Mouse (Mus musculus) cerebral cortex, adult 2 months (tissue): ENCODE data around the gene Klf1.

ENCODE experiments used
- WGBS: fragments of 180-500 bp; shearing (Covaris S2); methylation state at CpG from one replicate; pipeline ENCODE4 v1.1.7; 2018; 5-methylcytosine and 5-hydroxymethylcytosine counted together

Klf1 gene

GRCm38 (mm10) chr8:84907493-84907892 is 5.8 kb downstream of the Klf1 start:
- WGBS: 83% methylated on average over 8 of the region's 8 CpGs

DNA sequence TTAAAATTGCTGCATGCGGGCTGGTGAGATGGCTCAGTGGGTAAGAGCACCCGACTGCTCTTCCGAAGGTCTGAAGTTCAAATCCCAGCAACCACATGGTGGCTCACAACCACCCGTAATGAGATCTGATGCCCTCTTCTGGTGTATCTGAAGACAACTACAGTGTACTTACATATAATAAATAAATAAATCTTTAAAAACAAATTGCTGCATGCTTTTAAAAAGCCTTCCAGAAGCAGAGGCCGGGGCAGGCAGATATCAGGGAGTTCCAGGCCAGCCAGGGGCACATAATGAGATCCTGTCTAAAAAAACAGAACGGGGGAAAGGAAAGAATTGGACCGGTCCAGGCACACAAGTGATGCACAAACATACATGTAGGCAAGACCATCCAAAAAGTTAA is 6.3 kb downstream of the Klf1 start:
- 37% methylated on average over 7 of the region's 7 CpGs for WGBS

- 8% methylated on average over 45 of the region's 45 CpGs for WGBS
Observed at GRCm38 (mm10) chr8:84908421-84909161, 6.9 kb downstream of the Klf1 start, which contains the start of gene Dnase2a. Gene Dnase2a, plus strand, starts transcription at chr8:84908560.

- WGBS: 56% methylated on average over 20 of the region's 20 CpGs
Observed at GRCm38 (mm10) chr8:84909162-84909767, 7.5 kb downstream of the Klf1 start.

DNA sequence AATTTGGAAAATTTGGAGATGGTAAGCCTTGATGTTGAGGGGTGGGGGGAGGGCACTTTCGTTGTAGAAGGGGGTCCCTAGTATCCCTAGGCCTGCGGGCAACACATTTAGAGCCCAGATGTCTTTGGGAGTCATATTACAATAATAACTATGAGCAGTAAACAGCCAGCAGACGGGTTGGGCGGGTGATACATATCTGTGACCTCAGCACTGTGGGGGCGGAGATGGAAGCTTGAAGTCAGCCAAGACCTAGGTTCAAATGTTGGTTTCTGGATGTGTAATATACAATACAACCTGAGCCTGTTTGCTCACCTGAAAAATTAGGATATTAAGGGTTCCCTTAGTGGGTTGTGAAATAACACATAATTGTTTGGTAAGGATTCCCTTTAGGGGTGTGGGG is 8.2 kb downstream of the Klf1 start:
- WGBS: 77% methylated on average over 5 of the region's 5 CpGs

DNA sequence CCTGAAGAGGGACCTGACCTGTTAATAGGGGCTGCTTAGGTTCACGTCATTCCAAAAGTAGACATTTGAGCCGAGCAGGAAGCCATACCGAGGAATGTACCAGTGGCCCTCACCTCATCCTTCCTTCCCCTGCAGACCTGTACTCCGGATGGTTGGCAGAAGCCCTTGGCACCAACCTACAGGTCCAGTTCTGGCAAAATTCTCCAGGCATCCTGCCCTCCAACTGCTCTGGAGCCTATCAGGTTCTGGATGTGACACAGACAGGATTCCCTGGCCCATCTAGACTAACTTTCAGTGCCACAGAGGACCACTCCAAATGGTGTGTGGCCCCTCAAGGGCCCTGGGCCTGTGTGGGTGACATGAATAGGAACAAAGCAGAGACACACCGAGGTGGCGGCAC is 8.8 kb downstream of the Klf1 start:
- 88% methylated on average over 6 of the region's 6 CpGs for WGBS

DNA sequence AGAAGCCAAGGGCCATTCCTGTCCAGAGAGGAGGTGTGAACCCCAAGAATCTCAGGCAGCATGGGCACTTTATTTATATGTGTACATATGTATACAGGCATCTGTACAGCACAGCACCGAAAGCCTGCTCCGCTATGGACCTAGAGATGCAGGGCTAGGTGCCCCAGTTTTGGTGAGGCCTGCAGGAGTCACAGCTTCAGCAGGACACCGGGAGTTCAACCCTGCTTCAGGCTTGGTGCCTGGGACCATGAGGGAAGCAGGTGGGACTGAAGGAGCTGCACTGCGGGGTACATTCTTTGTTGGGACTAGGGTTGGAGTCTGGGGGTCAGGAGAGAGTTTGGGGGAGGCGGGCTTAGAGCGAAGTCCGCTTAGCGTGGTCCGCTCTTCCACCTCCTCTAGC is 10.1 kb downstream of the Klf1 start:
- 86% methylated on average over 9 of the region's 9 CpGs for WGBS

- WGBS: 50% methylated on average over 27 of the region's 27 CpGs
Observed at GRCm38 (mm10) chr8:84912391-84912790, 10.7 kb downstream of the Klf1 start.

- 15% methylated on average over 55 of the region's 55 CpGs for WGBS
Observed at GRCm38 (mm10) chr8:84912895-84913501, 11.3 kb downstream of the Klf1 start.

DNA sequence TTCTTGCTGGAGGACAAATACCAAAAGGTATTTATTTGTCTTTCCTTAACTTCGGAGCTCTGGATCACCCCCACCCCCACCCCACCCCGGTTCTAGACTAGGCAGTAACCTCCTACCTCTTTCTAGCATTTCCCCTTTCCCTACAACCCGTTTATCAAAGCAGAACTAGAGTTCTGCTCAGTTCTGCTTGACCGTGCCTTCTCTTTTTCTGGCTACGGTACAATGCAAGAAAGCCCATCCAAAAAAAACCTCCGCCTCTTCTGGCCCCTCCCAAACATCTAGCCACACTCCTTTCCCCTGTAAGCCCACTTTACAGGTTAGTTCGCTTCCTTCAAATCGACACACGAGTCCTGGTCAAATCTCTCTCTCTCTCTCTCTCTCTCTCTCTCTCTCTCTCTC is 11.8 kb downstream of the Klf1 start:
- 29% methylated on average over 9 of the region's 9 CpGs for WGBS

GRCm38 (mm10) chr8:84913960-84914359 is 12.2 kb downstream of the Klf1 start:
- 41% methylated on average over 4 of the region's 4 CpGs for WGBS

DNA sequence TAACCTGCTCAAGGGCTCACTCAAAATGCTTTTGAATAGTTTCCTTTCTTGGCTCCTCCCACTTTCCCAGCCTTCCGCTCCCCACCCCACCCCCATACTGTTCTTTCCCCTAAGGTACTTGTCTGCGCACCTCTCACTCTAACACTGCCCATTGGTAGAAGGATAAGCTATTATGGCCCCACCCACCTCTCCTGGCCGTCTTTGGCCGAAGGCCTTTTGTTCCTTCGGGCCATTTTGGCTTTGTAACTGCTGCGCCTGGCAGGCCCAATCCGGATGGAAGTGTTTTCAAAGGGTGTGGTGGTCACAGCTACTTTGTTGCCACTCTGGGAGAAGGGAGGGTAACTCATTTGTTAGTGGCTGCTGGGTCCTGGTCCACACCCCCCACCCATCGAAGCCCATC is 13.5 kb downstream of the Klf1 start:
- 87% methylated on average over 8 of the region's 8 CpGs for WGBS

GRCm38 (mm10) chr8:84917781-84918180 is 16.1 kb downstream of the Klf1 start:
- 41% methylated on average over 20 of the region's 20 CpGs for WGBS

DNA sequence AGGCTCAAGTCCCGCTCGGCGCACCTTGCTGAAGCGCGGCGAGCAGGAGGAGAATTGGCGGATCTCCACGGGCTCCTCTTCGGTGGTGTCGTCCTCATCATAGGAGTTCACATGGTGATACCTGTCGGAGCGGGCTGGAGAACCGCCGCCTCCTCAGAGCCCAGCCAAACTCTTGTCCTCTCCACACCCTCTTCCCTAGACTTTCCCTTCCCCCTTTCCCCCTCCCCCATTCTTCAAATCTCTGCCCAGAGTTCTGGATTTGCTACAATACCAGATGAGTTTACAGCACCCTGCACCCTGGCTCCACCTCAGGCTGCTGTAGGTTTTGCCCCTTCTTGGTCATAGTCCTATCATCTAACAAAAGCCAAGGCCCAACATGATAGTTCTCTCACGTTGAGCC is 16.9 kb downstream of the Klf1 start:
- WGBS: 87% methylated on average over 15 of the region's 15 CpGs

DNA sequence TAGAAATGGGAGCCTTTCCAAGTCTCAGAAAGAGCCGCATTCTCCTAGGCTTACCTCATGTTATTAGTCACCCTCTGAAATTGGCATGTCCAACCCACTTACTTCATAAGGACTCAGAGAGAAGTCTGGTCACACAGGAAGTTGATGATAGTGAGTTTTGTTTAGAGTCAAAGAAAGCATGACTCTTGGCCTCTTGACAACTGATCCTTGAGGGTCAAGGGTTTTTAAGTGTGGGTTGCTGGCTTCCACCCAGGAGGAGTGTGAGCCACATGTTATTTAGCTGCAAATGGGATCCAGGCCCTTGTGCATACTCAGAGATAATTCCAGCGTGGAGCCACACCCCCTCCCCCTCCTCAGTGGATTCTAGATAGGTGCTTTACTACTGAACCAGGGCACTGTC is 19.9 kb downstream of the Klf1 start:
- 61% methylated on average over 2 of the region's 2 CpGs for WGBS

DNA sequence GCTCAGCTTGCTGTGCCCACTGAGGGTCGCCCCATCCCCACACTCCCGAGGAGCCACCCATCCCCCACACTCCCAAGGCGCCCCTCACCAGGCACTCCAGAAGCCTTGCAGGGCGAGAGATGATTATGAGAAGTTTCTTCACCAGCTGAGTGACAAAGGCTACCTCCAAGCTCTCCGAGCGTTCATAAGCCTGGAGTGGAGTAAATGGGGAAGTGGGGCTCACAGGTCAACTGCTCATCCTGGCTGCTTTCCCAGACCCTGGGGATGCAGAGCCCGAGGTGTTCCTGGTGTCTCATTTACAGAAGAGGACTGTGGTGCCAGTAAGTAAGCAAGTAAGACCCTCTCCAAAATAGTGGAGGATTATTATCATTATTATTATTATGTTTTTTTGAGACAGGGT is 23.8 kb downstream of the Klf1 start:
- WGBS: 63% methylated on average over 7 of the region's 7 CpGs

DNA sequence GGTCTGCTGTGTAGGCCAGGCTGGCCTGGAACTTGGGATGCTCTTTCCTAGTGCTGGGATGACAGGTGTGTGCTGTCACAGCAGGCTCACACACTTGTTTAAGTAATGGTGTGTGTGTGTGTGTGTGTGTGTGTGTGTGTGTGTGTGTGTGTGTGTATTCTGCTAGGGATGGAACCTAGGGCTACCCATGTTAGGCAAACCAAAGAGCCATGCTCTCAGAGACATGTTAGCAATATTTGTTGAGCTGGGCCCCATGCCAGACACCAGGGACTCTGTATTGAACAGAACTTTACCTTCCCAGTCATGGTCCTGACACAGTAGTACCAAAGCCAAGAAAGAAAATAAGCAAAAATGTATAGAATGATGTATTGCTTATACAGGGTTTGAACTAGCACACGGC is 25.8 kb downstream of the Klf1 start:
- 88% methylated on average over 1 of the region's 1 CpGs for WGBS

GRCm38 (mm10) chr8:84928456-84929306 is 27.0 kb downstream of the Klf1 start:
- 11% methylated on average over 52 of the region's 52 CpGs for WGBS

GRCm38 (mm10) chr8:84930582-84930981 is 28.9 kb downstream of the Klf1 start:
- WGBS: 85% methylated on average over 13 of the region's 13 CpGs

- WGBS: 49% methylated on average over 16 of the region's 16 CpGs
Observed at GRCm38 (mm10) chr8:84933767-84934559, 32.2 kb downstream of the Klf1 start.

DNA sequence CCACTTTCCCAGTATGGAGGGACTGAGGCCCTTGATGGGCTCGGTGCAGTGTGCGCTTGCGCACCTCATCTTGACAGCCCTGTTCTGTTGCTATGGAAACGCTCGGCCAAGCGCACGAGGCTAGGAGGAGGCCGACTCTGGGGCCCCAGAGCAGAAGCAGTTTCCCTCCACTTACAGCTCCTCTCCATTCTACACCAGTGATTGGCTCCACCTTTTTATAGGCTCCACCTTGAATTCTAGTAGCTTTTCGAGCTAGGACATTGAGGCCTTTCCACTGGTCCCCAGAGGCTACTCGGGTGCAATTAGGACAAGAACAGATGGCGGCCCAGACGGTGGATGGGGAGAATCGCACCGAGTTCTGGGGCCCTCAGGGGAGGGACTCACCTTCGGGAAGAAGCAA is 33.1 kb downstream of the Klf1 start:
- WGBS: 5% methylated on average over 15 of the region's 15 CpGs
